Mouse (Mus musculus) bone marrow macrophage, adult 2 months (primary cell): ENCODE measurements around the gene Helz. TPM values are rescaled to one million over a fixed set of nuclear protein-coding genes. Genes with fewer than 3 reads are reported as not detected.
"Not testable (repeated sequence)": the region's sequence is repeated elsewhere in the genome, so short reads cannot be mapped to it uniquely, and the experiment has no call there.

ENCODE experiments used
- H3K27ac ChIP-seq: 2 replicates; pipeline ENCODE4 v1.5.1; 2012; ENCODE audit warnings: low read depth, low read length; ENCODE audit not compliant: insufficient read depth
- H3K4me1 ChIP-seq: 2 replicates; pipeline ENCODE4 v1.6.1; 2012; ENCODE audit warnings: low read length; ENCODE audit not compliant: control insufficient read depth, insufficient read depth
- H3K4me3 ChIP-seq: 2 replicates; pipeline ENCODE4 v1.5.1; 2012; ENCODE audit warnings: mild to moderate bottlenecking, low read length, moderate library complexity; ENCODE audit not compliant: insufficient read depth
- CTCF ChIP-seq: IDR thresholded peaks from 2 replicates; pipeline ENCODE4 v1.5.1; 2012; ENCODE audit warnings: low read depth, mild to moderate bottlenecking, low read length, moderate library complexity
- POLR2A ChIP-seq: IDR thresholded peaks from 2 replicates; pipeline ENCODE4 v1.6.1; 2012; ENCODE audit warnings: mild to moderate bottlenecking, low read depth, low read length, borderline replicate concordance
- polyA plus RNA-seq: library from polyadenylated mRNA; stranded (reverse); fragments of >200 nt; gene quantifications from 2 replicates; pipeline ENCODE4 v1.2.4, GENCODE M21; 2012; ENCODE audit not compliant: missing spikeins, insufficient read depth, insufficient read length

The Helz gene
- polyA plus RNA-seq, 1 experiment: 17.3 TPM

- Histone ChIP-seq H3K27ac (no peak overlapping the region), H3K4me1 (peaks cover 18% of the 10 kb centered on the region)
Observed at GRCm38 (mm10) chr11:107574811-107575705, 27.3 kb downstream of the Helz start.

GRCm38 (mm10) chr11:107576186-107576585, 28.5 kb downstream of the Helz start:
- peaks cover 25% of the 10 kb centered on the region for H3K4me1 ChIP-seq
- H3K4me3 ChIP-seq: no peak overlapping the region
- H3K27ac ChIP-seq: no peak overlapping the region
- TF ChIP-seq CTCF (no peak), POLR2A (no peak)

More at GRCm38 (mm10) chr11:107574811-107575705, 27.3 kb downstream of the Helz start:
- no peak overlapping the region for H3K4me3 ChIP-seq
- no peak; the same call in 1 of the 2 replicates for TF ChIP-seq CTCF
- no peak for TF ChIP-seq POLR2A

GRCm38 (mm10) chr11:107577400-107577799, 29.7 kb downstream of the Helz start:
- no peak for TF ChIP-seq CTCF
- TF ChIP-seq POLR2A: no peak
- H3K27ac ChIP-seq: no peak overlapping the region
- H3K4me1 ChIP-seq: peaks cover 23% of the 10 kb centered on the region
- H3K4me3 ChIP-seq: no peak overlapping the region

GRCm38 (mm10) chr11:107578226-107578625, 30.5 kb downstream of the Helz start:
- H3K27ac ChIP-seq: no peak overlapping the region
- TF ChIP-seq POLR2A (no peak), CTCF (no peak)
- H3K4me1 ChIP-seq: peaks cover 17% of the 10 kb centered on the region
- no peak overlapping the region for H3K4me3 ChIP-seq

GRCm38 (mm10) chr11:107580786-107581185, 33.1 kb downstream of the Helz start:
- TF ChIP-seq POLR2A (no peak), CTCF (no peak)
- Histone ChIP-seq H3K27ac (no peak overlapping the region), H3K4me3 (no peak overlapping the region), H3K4me1 (peaks cover 12% of the 10 kb centered on the region)

- Histone ChIP-seq H3K4me3 (no peak overlapping the region), H3K4me1 (peaks cover 12% of the 10 kb centered on the region), H3K27ac (no peak overlapping the region)
- TF ChIP-seq CTCF: no peak
- no peak for TF ChIP-seq POLR2A
Observed at GRCm38 (mm10) chr11:107584660-107585451, 37.1 kb downstream of the Helz start.

- H3K27ac ChIP-seq, H3K4me1 ChIP-seq: not testable (repeated sequence)
Observed at GRCm38 (mm10) chr11:107586129-107586528, 38.4 kb downstream of the Helz start.

GRCm38 (mm10) chr11:107587141-107587540, 39.4 kb downstream of the Helz start:
- H3K27ac ChIP-seq: no peak overlapping the region
- peaks cover 5% of the 10 kb centered on the region for H3K4me1 ChIP-seq
- TF ChIP-seq CTCF (no peak), POLR2A (no peak)
- no peak overlapping the region for H3K4me3 ChIP-seq

More at GRCm38 (mm10) chr11:107586129-107586528, 38.4 kb downstream of the Helz start:
- H3K4me3 ChIP-seq: not testable (repeated sequence)

GRCm38 (mm10) chr11:107592575-107592974, 44.8 kb downstream of the Helz start:
- no peak overlapping the region for H3K4me3 ChIP-seq
- TF ChIP-seq CTCF: no peak
- TF ChIP-seq POLR2A: no peak
- H3K27ac ChIP-seq: no peak overlapping the region
- H3K4me1 ChIP-seq: peaks cover 2% of the 10 kb centered on the region; the same call in 1 of the 2 replicates

GRCm38 (mm10) chr11:107597381-107597780, 49.7 kb downstream of the Helz start:
- TF ChIP-seq POLR2A (no peak), CTCF (no peak)
- no peak overlapping the region for H3K4me3 ChIP-seq
- no peak overlapping the region for H3K27ac ChIP-seq
- peaks cover 2% of the 10 kb centered on the region; the same call in 1 of the 2 replicates for H3K4me1 ChIP-seq
